Mouse (Mus musculus): ENCODE results near the gene Sept12.

Sept12 gene

GRCm38 (mm10) chr16:4997553-4997952 lies at the start of gene Sept12:
Gene Sept12, minus strand, starts transcription at chr16:4997852.
- in situ Hi-C loops (cut with MboI; ENCODE audit: low sequenced_read_pairs), result no loop called here

- in situ Hi-C loops (cut with MboI; ENCODE audit: low sequenced_read_pairs), result no loop called here
Measured at GRCm38 (mm10) chr16:5045322-5045721, 47.7 kb upstream of the Sept12 start.

- in situ Hi-C loops (cut with MboI; ENCODE audit: low sequenced_read_pairs), result no loop called here
Measured at GRCm38 (mm10) chr16:5036649-5037234, 39.1 kb upstream of the Sept12 start.

GRCm38 (mm10) chr16:5035591-5035990 lies 37.9 kb upstream of the Sept12 start:
- in situ Hi-C loops (cut with MboI; ENCODE audit: low sequenced_read_pairs), result no loop called here

GRCm38 (mm10) chr16:5029847-5030246 lies 32.2 kb upstream of the Sept12 start:
- in situ Hi-C loops (cut with MboI; ENCODE audit: low sequenced_read_pairs), result no loop called here

- in situ Hi-C loops (cut with MboI; ENCODE audit: low sequenced_read_pairs), result no loop called here
Measured at GRCm38 (mm10) chr16:5024021-5024420, 26.4 kb upstream of the Sept12 start.

GRCm38 (mm10) chr16:5014578-5014977 lies 16.9 kb upstream of the Sept12 start:
- in situ Hi-C loops (cut with MboI; ENCODE audit: low sequenced_read_pairs), result no loop called here

- in situ Hi-C loops (cut with MboI; ENCODE audit: low sequenced_read_pairs), result no loop called here
Measured at GRCm38 (mm10) chr16:5013054-5013838, 15.6 kb upstream of the Sept12 start, which contains the start of gene Rogdi. Gene Rogdi, minus strand, starts transcription at chr16:5013553.

- in situ Hi-C loops (cut with MboI; ENCODE audit: low sequenced_read_pairs), result no loop called here
Measured at GRCm38 (mm10) chr16:5012036-5013005, 14.7 kb upstream of the Sept12 start.

- in situ Hi-C loops (cut with MboI; ENCODE audit: low sequenced_read_pairs), result no loop called here
Measured at GRCm38 (mm10) chr16:5011285-5011684, 13.6 kb upstream of the Sept12 start.

- in situ Hi-C loops (cut with MboI; ENCODE audit: low sequenced_read_pairs), result no loop called here
Measured at GRCm38 (mm10) chr16:5010371-5010935, 12.8 kb upstream of the Sept12 start.

GRCm38 (mm10) chr16:5008076-5008475 lies 10.4 kb upstream of the Sept12 start:
- in situ Hi-C loops (cut with MboI; ENCODE audit: low sequenced_read_pairs), result no loop called here

GRCm38 (mm10) chr16:5007492-5007891 lies 9.8 kb upstream of the Sept12 start:
- in situ Hi-C loops (cut with MboI; ENCODE audit: low sequenced_read_pairs), result no loop called here

GRCm38 (mm10) chr16:5007067-5007466 lies 9.4 kb upstream of the Sept12 start, which contains the start of gene Smim22:
Gene Smim22, plus strand, starts transcription at chr16:5007288.
- in situ Hi-C loops (cut with MboI; ENCODE audit: low sequenced_read_pairs), result no loop called here

- in situ Hi-C loops (cut with MboI; ENCODE audit: low sequenced_read_pairs), result no loop called here
Measured at GRCm38 (mm10) chr16:5000611-5001010, 3.0 kb upstream of the Sept12 start.

GRCm38 (mm10) chr16:4998984-4999383 lies 1.3 kb upstream of the Sept12 start:
- in situ Hi-C loops (cut with MboI; ENCODE audit: low sequenced_read_pairs), result no loop called here

- in situ Hi-C loops (cut with MboI; ENCODE audit: low sequenced_read_pairs), result no loop called here
Measured at GRCm38 (mm10) chr16:4993276-4993675, 4.4 kb downstream of the Sept12 start.

- in situ Hi-C loops (cut with MboI; ENCODE audit: low sequenced_read_pairs), result no loop called here
Measured at GRCm38 (mm10) chr16:4984717-4985116, 12.9 kb downstream of the Sept12 start.

- in situ Hi-C loops (cut with MboI; ENCODE audit: low sequenced_read_pairs), result no loop called here
Measured at GRCm38 (mm10) chr16:4979755-4980380, 17.8 kb downstream of the Sept12 start.

- in situ Hi-C loops (cut with MboI; ENCODE audit: low sequenced_read_pairs), result no loop called here
Measured at GRCm38 (mm10) chr16:4978275-4979051, 19.2 kb downstream of the Sept12 start.
